In the genomic region with DNA sequence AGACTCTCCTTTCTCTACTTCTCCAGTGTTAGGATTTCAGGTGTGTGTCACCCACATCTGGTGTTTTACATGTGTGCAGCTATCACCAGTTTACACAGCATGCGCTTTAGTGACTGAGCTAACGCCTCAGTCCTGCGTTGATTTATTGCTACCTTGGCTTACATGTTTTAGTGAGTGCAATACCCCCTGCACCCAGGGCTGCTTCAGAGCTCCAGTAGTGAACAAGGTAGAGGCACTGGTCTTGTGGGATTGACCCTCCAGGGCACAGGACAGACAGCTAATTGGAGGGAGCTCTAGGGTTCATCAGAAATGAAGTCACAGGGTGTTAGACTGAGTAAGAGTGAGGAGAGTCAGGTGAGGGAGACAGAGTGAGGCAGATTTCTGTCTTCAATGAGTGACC, we compare ENCODE assay signal across 25 mouse cellular contexts. TPM values are rescaled to one million over a fixed set of nuclear protein-coding genes. Genes with fewer than 3 reads are reported as not detected.
DNase-seq lines count a peak whose midpoint lies in the region; ATAC-seq and TF ChIP-seq lines count a peak whose summit lies in the region.
"Had no signal": no experiment of that assay in that cellular context is flagged by ENCODE, and none has a peak within 500 bp of the region (broad histone marks: within the 10 kb centered on the region; RNA-seq: fewer than 3 reads in every experiment).

No protein-coding gene starts in this region.

- no peak overlapping the region for H3K4me3 ChIP-seq in forebrain, embryonic 10.5 days
- no peak overlapping the region for H3K4me3 ChIP-seq in forebrain, postnatal 0 days (ENCODE audit: low read depth, low read length)
- H3K4me3 ChIP-seq in hindbrain, embryonic 10.5 days, result no peak overlapping the region
- no peak overlapping the region for H3K4me3 ChIP-seq in hindbrain, embryonic 11.5 days (ENCODE audit: low read depth, low read length)
- H3K4me3 ChIP-seq in midbrain, embryonic 11.5 days (ENCODE audit: low read depth, low read length), result no peak overlapping the region
- no peak overlapping the region for H3K4me3 ChIP-seq in midbrain, embryonic 14.5 days (replicated peaks; ENCODE audit: low read depth, low read length)
- H3K4me3 ChIP-seq in limb, embryonic 10.5 days, result no peak overlapping the region
- H3K4me3 ChIP-seq: embryonic facial prominence, embryonic 13.5 days; embryonic facial prominence, embryonic 15.5 days; erythroblast, embryonic 14.5 days; forebrain, embryonic 12.5 days had no signal

- H3K9me3 ChIP-seq in forebrain, embryonic 10.5 days, result peaks cover 21% of the 10 kb centered on the region; the same call in 1 of the 2 replicates
- H3K9me3 ChIP-seq in forebrain, postnatal 0 days (ENCODE audit: low read length), result 0 out of 2 replicates have a peak, but pooled peaks cover 3% of the 10 kb centered on the region
- H3K9me3 ChIP-seq in hindbrain, embryonic 10.5 days, result peaks cover 14% of the 10 kb centered on the region; the same call in 1 of the 2 replicates
- no peaks in the 10 kb centered on the region for H3K9me3 ChIP-seq in hindbrain, embryonic 11.5 days (ENCODE audit: control insufficient read depth, low read length)
- H3K9me3 ChIP-seq in midbrain, embryonic 11.5 days (ENCODE audit: control insufficient read depth, low read length), result peaks cover 5% of the 10 kb centered on the region
- H3K9me3 ChIP-seq in midbrain, embryonic 14.5 days (ENCODE audit: control insufficient read depth, low read length), result no peaks in the 10 kb centered on the region
- H3K9me3 ChIP-seq in limb, embryonic 10.5 days (replicated peaks), result no peaks in the 10 kb centered on the region
- H3K9me3 ChIP-seq: embryonic facial prominence, embryonic 13.5 days; embryonic facial prominence, embryonic 15.5 days; forebrain, embryonic 12.5 days; G1E had no signal

- H3K4me2 ChIP-seq in forebrain, postnatal 0 days (ENCODE audit: low read depth), result no peak overlapping the region
- no peak overlapping the region for H3K4me2 ChIP-seq in hindbrain, embryonic 11.5 days (replicated peaks; ENCODE audit: low read depth, low read length)
- H3K4me2 ChIP-seq in midbrain, embryonic 11.5 days, result no peak overlapping the region
- no peak overlapping the region for H3K4me2 ChIP-seq in midbrain, embryonic 14.5 days (ENCODE audit: low read length)
- H3K4me2 ChIP-seq: embryonic facial prominence, embryonic 13.5 days; embryonic facial prominence, embryonic 15.5 days; forebrain, embryonic 12.5 days had no signal

- ATAC-seq in forebrain, postnatal 0 days, result no peak
- no peak for ATAC-seq in hindbrain, embryonic 11.5 days (ENCODE audit: low FRiP score)
- ATAC-seq in midbrain, embryonic 11.5 days (ENCODE audit: low FRiP score), result no peak
- ATAC-seq in midbrain, embryonic 14.5 days (ENCODE audit: low FRiP score, low TSS enrichment), result no peak
- ATAC-seq: activated CD4-positive, CD25-positive, alpha-beta regulatory T cell, adult 4 months; CD4-positive, CD25-positive, alpha-beta regulatory T cell, adult 4 months; forebrain, embryonic 14.5 days; forebrain, embryonic 16.5 days; Patski had no signal

- TF ChIP-seq CTCF in forebrain, postnatal 0 days (IDR thresholded peaks at IDR 0.05; ENCODE audit: low read depth), result no peak

- H3K27me3 ChIP-seq in forebrain, embryonic 10.5 days (ENCODE audit: poor library complexity, severe bottlenecking), result peaks cover 69% of the 10 kb centered on the region
- peaks cover 5% of the 10 kb centered on the region for H3K27me3 ChIP-seq in forebrain, postnatal 0 days (ENCODE audit: insufficient read depth, low read length)
- H3K27me3 ChIP-seq in hindbrain, embryonic 10.5 days (ENCODE audit: insufficient read depth, poor library complexity, severe bottlenecking), result peaks cover 60% of the 10 kb centered on the region
- H3K27me3 ChIP-seq in hindbrain, embryonic 11.5 days (ENCODE audit: control insufficient read depth, insufficient read depth, low read length), result no peaks in the 10 kb centered on the region
- peaks cover 17% of the 10 kb centered on the region for H3K27me3 ChIP-seq in midbrain, embryonic 11.5 days (ENCODE audit: control insufficient read depth, insufficient read depth, low read length)
- peaks cover 17% of the 10 kb centered on the region; the same call in 1 of the 2 replicates for H3K27me3 ChIP-seq in midbrain, embryonic 14.5 days (ENCODE audit: control insufficient read depth, insufficient read depth, low read length)
- H3K27me3 ChIP-seq in limb, embryonic 10.5 days (ENCODE audit: low read depth, poor library complexity, severe bottlenecking), result peaks cover 31% of the 10 kb centered on the region
- H3K27me3 ChIP-seq: Patski had no signal

- peaks cover 52% of the 10 kb centered on the region for H3K4me1 ChIP-seq in forebrain, embryonic 10.5 days
- H3K4me1 ChIP-seq in forebrain, postnatal 0 days (ENCODE audit: insufficient read depth), result 0 out of 2 replicates have a peak, but pooled peaks cover 5% of the 10 kb centered on the region
- peaks cover 56% of the 10 kb centered on the region for H3K4me1 ChIP-seq in hindbrain, embryonic 10.5 days (replicated peaks)
- H3K4me1 ChIP-seq in hindbrain, embryonic 11.5 days (replicated peaks; ENCODE audit: control insufficient read depth, insufficient read depth, low read length), result peaks cover 19% of the 10 kb centered on the region
- H3K4me1 ChIP-seq in midbrain, embryonic 11.5 days (ENCODE audit: control insufficient read depth, insufficient read depth, low read length), result peaks cover 29% of the 10 kb centered on the region
- H3K4me1 ChIP-seq in midbrain, embryonic 14.5 days (ENCODE audit: control insufficient read depth, insufficient read depth, low read length), result peaks cover 38% of the 10 kb centered on the region
- peaks cover 50% of the 10 kb centered on the region for H3K4me1 ChIP-seq in limb, embryonic 10.5 days

- no peak for DNase-seq in forebrain, embryonic 10.5 days (ENCODE audit: extremely low spot score, low spot score)
- no peak for DNase-seq in forebrain, postnatal 0 days
- DNase-seq in hindbrain, embryonic 10.5 days (ENCODE audit: low spot score), result no peak
- DNase-seq in hindbrain, embryonic 11.5 days (ENCODE audit: low spot score), result no peak
- peak; percentile 81 for DNase-seq in midbrain, embryonic 11.5 days (ENCODE audit: low spot score, missing footprints)
- no peak for DNase-seq in midbrain, embryonic 14.5 days
- no peak for DNase-seq in limb, embryonic 10.5 days (ENCODE audit: low spot score)
- DNase-seq in right cerebral cortex, adult 2 months (ENCODE audit: low spot score in 2 of 2), result no peak
- DNase-seq: adrenal gland, adult 8-10 months; adrenal gland, postnatal 14 days; adrenal gland, postnatal 36 days; B cell, adult 2 months; cerebellum, adult 11-12 months; cerebellum, adult 2 months; cerebellum, adult 9-10 months had no signal

- no peaks in the 10 kb centered on the region for H3K36me3 ChIP-seq in forebrain, embryonic 10.5 days (replicated peaks)
- no peaks in the 10 kb centered on the region for H3K36me3 ChIP-seq in forebrain, postnatal 0 days (ENCODE audit: insufficient read depth)
- H3K36me3 ChIP-seq in hindbrain, embryonic 10.5 days, result no peaks in the 10 kb centered on the region
- H3K36me3 ChIP-seq in hindbrain, embryonic 11.5 days (ENCODE audit: control insufficient read depth, insufficient read depth, low read length), result no peaks in the 10 kb centered on the region
- H3K36me3 ChIP-seq in midbrain, embryonic 11.5 days (ENCODE audit: control insufficient read depth, insufficient read depth, low read length), result no peaks in the 10 kb centered on the region
- no peaks in the 10 kb centered on the region for H3K36me3 ChIP-seq in midbrain, embryonic 14.5 days (ENCODE audit: control insufficient read depth, insufficient read depth, low read length)
- no peaks in the 10 kb centered on the region for H3K36me3 ChIP-seq in limb, embryonic 10.5 days
- H3K36me3 ChIP-seq: embryonic facial prominence, embryonic 13.5 days; embryonic facial prominence, embryonic 15.5 days; forebrain, embryonic 12.5 days; G1E had no signal

- 95% methylated on average over 3 of the region's 3 CpGs for WGBS in forebrain, embryonic 10.5 days
- WGBS in forebrain, postnatal 0 days, result 95% methylated on average over 3 of the region's 3 CpGs
- WGBS in hindbrain, embryonic 10.5 days, result 93% methylated on average over 3 of the region's 3 CpGs
- 83% methylated on average over 3 of the region's 3 CpGs for WGBS in hindbrain, embryonic 11.5 days
- 86% methylated on average over 3 of the region's 3 CpGs for WGBS in midbrain, embryonic 11.5 days
- 92% methylated on average over 3 of the region's 3 CpGs for WGBS in midbrain, embryonic 14.5 days
- 55% methylated on average over 3 of the region's 3 CpGs for WGBS in limb, embryonic 10.5 days

- H3K27ac ChIP-seq in forebrain, embryonic 10.5 days, result peak overlapping the region; percentile 84; the same call in 1 of the 2 replicates
- no peak overlapping the region for H3K27ac ChIP-seq in forebrain, postnatal 0 days (ENCODE audit: low read depth, low read length)
- H3K27ac ChIP-seq in hindbrain, embryonic 10.5 days, result peak overlapping the region; percentile 85; the same call in 1 of the 2 replicates
- no peak overlapping the region for H3K27ac ChIP-seq in hindbrain, embryonic 11.5 days (ENCODE audit: low read depth, low read length)
- no peak overlapping the region for H3K27ac ChIP-seq in midbrain, embryonic 11.5 days (ENCODE audit: low read depth, low read length)
- H3K27ac ChIP-seq in midbrain, embryonic 14.5 days (replicated peaks; ENCODE audit: low read depth, low read length), result no peak overlapping the region
- peak overlapping the region; percentile 84; the same call in 1 of the 2 replicates for H3K27ac ChIP-seq in limb, embryonic 10.5 days
- H3K27ac ChIP-seq: embryonic facial prominence, embryonic 13.5 days; embryonic facial prominence, embryonic 15.5 days; forebrain, embryonic 12.5 days had no signal

- no peak overlapping the region for H3K9ac ChIP-seq in forebrain, postnatal 0 days
- no peak overlapping the region for H3K9ac ChIP-seq in hindbrain, embryonic 11.5 days (ENCODE audit: low read depth, low read length)
- H3K9ac ChIP-seq in midbrain, embryonic 11.5 days (ENCODE audit: low read length), result no peak overlapping the region
- no peak overlapping the region for H3K9ac ChIP-seq in midbrain, embryonic 14.5 days (replicated peaks; ENCODE audit: low read length)
- H3K9ac ChIP-seq: embryonic facial prominence, embryonic 13.5 days; embryonic facial prominence, embryonic 15.5 days; forebrain, embryonic 12.5 days had no signal

RNA-seq across cellular contexts. Expression of gene Tle3, which starts 12.4 kb away (rescaled TPM):
- polyA plus RNA-seq in forebrain, embryonic 10.5 days (2016; fragmentation: Nextera tagmentation; extraction: Ambion mirVana), result 43.4 and 45.6 TPM in 2 replicates
- total RNA-seq in forebrain, postnatal 0 days (2014; rRNA removed), result 63.3 and 66.3 TPM in 2 replicates
- polyA plus RNA-seq in forebrain, postnatal 0 days (2015; fragmentation: Nextera tagmentation; extraction: Ambion mirVana), result 16.3 and 21.1 TPM in 2 replicates
- 47.4 and 56.0 TPM in 2 replicates for polyA plus RNA-seq in hindbrain, embryonic 10.5 days (2016; fragmentation: Nextera tagmentation; extraction: Ambion mirVana)
- polyA plus RNA-seq in hindbrain, embryonic 11.5 days (2014; fragmentation: Nextera tagmentation; extraction: Ambion mirVana), result 33.7 and 36.7 TPM in 2 replicates
- 38.2 and 38.9 TPM in 2 replicates for polyA plus RNA-seq in midbrain, embryonic 11.5 days (2014; fragmentation: Nextera tagmentation; extraction: Ambion mirVana)
- polyA plus RNA-seq in midbrain, embryonic 14.5 days (2014; fragmentation: Nextera tagmentation; extraction: Ambion mirVana), result 36.4 and 43.8 TPM in 2 replicates
- polyA plus RNA-seq in limb, embryonic 10.5 days (2016; fragmentation: Nextera tagmentation; extraction: Ambion mirVana), result 53.4 and 55.7 TPM in 2 replicates

Comparison
In these comparisons a context has a peak if more than half of its experiments do, and no peak if none do; other contexts are left out.
1. H3K27ac ChIP-seq: peak in forebrain, embryonic 10.5 days (single experiment), hindbrain, embryonic 10.5 days (single experiment) and limb, embryonic 10.5 days (single experiment); none in forebrain, postnatal 0 days (single experiment), hindbrain, embryonic 11.5 days (single experiment), midbrain, embryonic 11.5 days (single experiment) and midbrain, embryonic 14.5 days (single experiment).